Mouse (Mus musculus) gastrocnemius, adult 8-10 months (tissue): ENCODE results near the gene Ipo5. TPM values are rescaled to one million over a fixed set of nuclear protein-coding genes. Genes with fewer than 3 reads are reported as not detected.

Experiments
- total RNA-seq, 4 experiments: library from RNA; stranded (reverse); gene quantifications; 2 replicates each; pipeline ENCODE4 v1.2.4; 2022

Gene Ipo5
- total RNA-seq, 4 experiments from 2014 or later = 124 to 128 (median 124) TPM

Other genes with a start within 250 kb of the Ipo5 start
- gene Farp1, start 124.0 kb downstream of the Ipo5 start, total RNA-seq = 1 to 10 TPM; 3.7 to 6.8 (median 4.1) TPM